Mouse (Mus musculus) CH12.LX (cell line): Measurements from ENCODE around the gene Trarg1.

Experiments
- CHD2 ChIP-seq: IDR thresholded peaks from 2 replicates; pipeline ENCODE4 v1.6.1; 2011; ENCODE audit warnings: low read length, improper control_type of control experiment
- CTCF ChIP-seq, 2 experiments: IDR thresholded peaks in 1 of 2; conservative IDR thresholded peaks in 1 of 2; 2 replicates each; pipeline ENCODE4 v1.5.1; 2011 to 2012; ENCODE audit warnings: low read depth in 2 of 2, low read length in 2 of 2, improper control_type of control experiment in 1 of 2, inconsistent platforms in 1 of 2, mild to moderate bottlenecking in 1 of 2, moderate library complexity in 1 of 2
- ELF1 ChIP-seq: IDR thresholded peaks from 2 replicates; pipeline ENCODE4 v1.6.1; 2014; ENCODE audit warnings: low read depth, mild to moderate bottlenecking, inconsistent platforms, low read length, improper control_type of control experiment
- GABPA ChIP-seq: IDR thresholded peaks from 2 replicates; pipeline ENCODE4 v1.6.1; 2012; ENCODE audit warnings: low read depth, low read length, improper control_type of control experiment, inconsistent platforms; ENCODE audit not compliant: insufficient replicate concordance
- MAX ChIP-seq: IDR thresholded peaks from 2 replicates; pipeline ENCODE4 v1.6.1; 2011; ENCODE audit warnings: low read length, improper control_type of control experiment
- MYC ChIP-seq: IDR thresholded peaks from 2 replicates; pipeline ENCODE4 v1.6.1; 2011; ENCODE audit warnings: low read depth, mild to moderate bottlenecking, improper control_type of control experiment, low read length
- NELFE ChIP-seq: IDR thresholded peaks from 2 replicates; pipeline ENCODE4 v1.6.1; 2011; ENCODE audit warnings: low read depth, low read length, improper control_type of control experiment
- PAX5 ChIP-seq: IDR thresholded peaks from 2 replicates; pipeline ENCODE4 v1.6.1; 2012; ENCODE audit warnings: low read length, inconsistent platforms, mixed read lengths
- POLR2A ChIP-seq: IDR thresholded peaks from 2 replicates; pipeline ENCODE4 v1.6.1; 2011; ENCODE audit warnings: low read depth, mild to moderate bottlenecking, improper control_type of control experiment, low read length
- USF1 ChIP-seq: IDR thresholded peaks from 2 replicates; pipeline ENCODE4 v1.6.1; 2014; ENCODE audit warnings: low read depth, mild to moderate bottlenecking, inconsistent platforms, low read length, improper control_type of control experiment
- ZMIZ1 ChIP-seq: IDR thresholded peaks from 2 replicates; pipeline ENCODE4 v1.6.1; 2012; ENCODE audit warnings: low read depth, mild to moderate bottlenecking, inconsistent platforms, low read length, improper control_type of control experiment

DNA sequence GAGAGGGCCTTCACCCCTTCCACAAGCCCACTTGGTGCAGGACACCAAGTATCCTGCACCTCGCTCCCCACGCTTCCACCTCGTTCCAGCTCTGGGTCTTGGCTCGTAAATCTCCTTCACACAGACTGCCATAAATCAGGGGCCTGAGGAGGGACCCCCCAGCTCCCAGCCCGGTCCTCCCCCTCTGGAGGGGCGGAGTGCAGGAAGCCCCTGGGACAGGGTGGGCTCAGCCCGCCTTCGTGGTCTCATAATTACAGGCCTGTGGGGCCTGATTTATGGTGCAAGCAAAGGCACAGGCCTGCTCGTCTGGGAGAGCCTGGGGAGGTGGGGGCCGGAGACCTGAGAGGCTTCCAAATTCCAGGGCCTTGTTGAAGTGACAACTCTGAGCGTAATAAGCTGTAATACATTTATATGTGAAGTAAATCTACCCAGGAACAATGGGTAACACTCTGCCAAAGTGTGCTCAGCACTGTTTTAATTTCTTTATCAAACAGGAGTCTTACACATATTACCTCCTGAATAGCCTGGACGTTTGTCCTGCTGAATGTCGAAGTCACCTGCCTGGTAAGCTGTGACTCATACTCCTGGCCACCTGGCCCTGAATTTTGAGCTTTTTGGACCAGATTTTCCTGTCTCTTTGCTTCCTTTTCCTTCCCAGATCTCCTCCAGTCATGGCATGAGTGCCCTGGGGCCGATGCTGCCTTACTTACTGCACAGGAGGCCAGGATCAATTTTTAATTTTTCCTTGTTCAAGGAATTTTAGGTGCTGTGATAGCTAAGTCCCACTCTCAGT, 20.3 kb upstream of the Trarg1 start:
- TF ChIP-seq POLR2A (no peak), CTCF (conservative IDR thresholded peaks at IDR 0.05 in 1 of 2, IDR thresholded peaks at IDR 0.05 in 1 of 2; ENCODE audit: low read depth in 2 of 2, low read length in 2 of 2) (no peak), ELF1 (no peak), NELFE (no peak), PAX5 (no peak), USF1 (no peak), ZMIZ1 (no peak), GABPA (no peak), CHD2 (no peak), MYC (no peak), MAX (no peak)
